8 mouse cellular contexts compared by ENCODE assay signal in the genomic region with DNA sequence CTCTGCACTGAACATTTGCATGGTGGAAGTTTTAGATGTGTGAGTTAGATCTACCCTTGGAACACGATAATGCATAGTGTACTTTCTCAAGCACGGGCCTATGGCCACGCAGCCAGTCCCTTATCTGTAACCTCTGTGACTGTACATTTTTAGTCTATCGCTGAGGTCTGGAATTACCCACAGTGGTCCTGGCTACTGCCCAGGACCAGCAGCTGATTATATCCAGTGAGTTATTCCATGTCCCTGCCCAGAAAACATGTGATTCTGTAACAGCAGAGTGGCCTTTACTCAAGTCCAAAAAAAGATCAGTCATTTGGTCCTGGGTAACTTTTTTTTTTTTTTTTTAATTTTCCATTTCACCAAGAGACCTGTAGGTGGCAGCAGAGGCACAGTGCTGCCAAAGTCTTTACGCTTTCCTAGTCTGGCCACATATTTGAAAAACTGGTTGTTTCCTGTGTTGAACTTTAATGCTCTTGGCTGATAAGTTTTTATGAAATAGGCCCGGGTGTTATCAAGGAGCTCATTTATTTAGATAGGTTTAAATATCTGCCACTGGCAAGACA.
DNase-seq lines count a peak whose midpoint lies in the region; ATAC-seq and TF ChIP-seq lines count a peak whose summit lies in the region.

No protein-coding gene starts in this region.

- ATAC-seq in hindbrain, embryonic 14.5 days (ENCODE audit: low FRiP score): 0 out of 2 replicates have a peak, but pooled peaks have one; percentile 17
- ATAC-seq in hindbrain, embryonic 12.5 days (ENCODE audit: low FRiP score): no peak
- peak; percentile 72 for ATAC-seq in neutrophil, adult 5-6 weeks (ENCODE audit: extremely low read depth, insufficient number of reproducible peaks, low FRiP score, poor library complexity, severe bottlenecking)

- no peak overlapping the region for H3K9ac ChIP-seq in hindbrain, embryonic 14.5 days
- H3K9ac ChIP-seq in hindbrain, embryonic 12.5 days: no peak overlapping the region

- peak; percentile 78 for TF ChIP-seq CTCF in E14TG2a.4 (conservative IDR thresholded peaks at IDR 0.05; ENCODE audit: low read length)

- H3K27ac ChIP-seq in hindbrain, embryonic 14.5 days: no peak overlapping the region
- no peak overlapping the region for H3K27ac ChIP-seq in hindbrain, embryonic 12.5 days

- H3K4me1 ChIP-seq in hindbrain, embryonic 14.5 days (replicated peaks; ENCODE audit: control insufficient read depth, insufficient read depth, low read length): no peaks in the 10 kb centered on the region
- H3K4me1 ChIP-seq in hindbrain, embryonic 12.5 days: no peaks in the 10 kb centered on the region
- H3K4me1 ChIP-seq in E14TG2a.4 (replicated peaks; ENCODE audit: low read depth, low read length): no peaks in the 10 kb centered on the region

- no peaks in the 10 kb centered on the region for H3K27me3 ChIP-seq in hindbrain, embryonic 14.5 days (ENCODE audit: control insufficient read depth, insufficient read depth, low read length)
- no peaks in the 10 kb centered on the region for H3K27me3 ChIP-seq in hindbrain, embryonic 12.5 days
- H3K27me3 ChIP-seq in E14TG2a.4 (ENCODE audit: insufficient read depth, low read length): no peaks in the 10 kb centered on the region

- WGBS in hindbrain, embryonic 14.5 days: 66% methylated on average over 6 of the region's 6 CpGs
- 73% methylated on average over 6 of the region's 6 CpGs for WGBS in hindbrain, embryonic 12.5 days

- peak; percentile 77 for DNase-seq in hindbrain, embryonic 14.5 days (ENCODE audit: low spot score)
- peak; percentile 67 for DNase-seq in c-Kit-positive CD71-positive TER-119-negative erythroid progenitor cells, embryonic 14.5 days (ENCODE audit: low read depth)
- peak; percentile 69 for DNase-seq in heart, adult 8-10 months (ENCODE audit: low spot score)
- peak; percentile 18 to 61 for DNase-seq in kidney, postnatal 25 days
- DNase-seq in frontal cortex, postnatal 14 days (ENCODE audit: low spot score in 2 of 2): no peak

- no peak overlapping the region for H3K4me2 ChIP-seq in hindbrain, embryonic 14.5 days (replicated peaks)
- no peak overlapping the region for H3K4me2 ChIP-seq in hindbrain, embryonic 12.5 days (replicated peaks)

- H3K36me3 ChIP-seq in hindbrain, embryonic 14.5 days (replicated peaks; ENCODE audit: control insufficient read depth, insufficient read depth): peaks cover 28% of the 10 kb centered on the region
- peaks cover 30% of the 10 kb centered on the region for H3K36me3 ChIP-seq in hindbrain, embryonic 12.5 days
- peaks cover 4% of the 10 kb centered on the region; the same call in 1 of the 2 replicates for H3K36me3 ChIP-seq in E14TG2a.4 (ENCODE audit: insufficient read depth, low read length)

- H3K4me3 ChIP-seq in hindbrain, embryonic 14.5 days (replicated peaks; ENCODE audit: low read length): no peak overlapping the region
- no peak overlapping the region for H3K4me3 ChIP-seq in hindbrain, embryonic 12.5 days
- H3K4me3 ChIP-seq in E14TG2a.4 (replicated peaks; ENCODE audit: low read length): no peak overlapping the region

- no peaks in the 10 kb centered on the region for H3K9me3 ChIP-seq in hindbrain, embryonic 14.5 days (ENCODE audit: control insufficient read depth, low read length)
- no peaks in the 10 kb centered on the region for H3K9me3 ChIP-seq in hindbrain, embryonic 12.5 days (replicated peaks)
- H3K9me3 ChIP-seq in E14TG2a.4 (ENCODE audit: low read length): no peaks in the 10 kb centered on the region

Comparison
In these comparisons a context has a peak if more than half of its experiments do, and no peak if none do; other contexts are left out.
1. DNase-seq: peak in hindbrain, embryonic 14.5 days (single experiment), c-Kit-positive CD71-positive TER-119-negative erythroid progenitor cells, embryonic 14.5 days (single experiment), heart, adult 8-10 months (single experiment) and kidney, postnatal 25 days (2 of 2); none in frontal cortex, postnatal 14 days (0 of 2).